In the genomic region with DNA sequence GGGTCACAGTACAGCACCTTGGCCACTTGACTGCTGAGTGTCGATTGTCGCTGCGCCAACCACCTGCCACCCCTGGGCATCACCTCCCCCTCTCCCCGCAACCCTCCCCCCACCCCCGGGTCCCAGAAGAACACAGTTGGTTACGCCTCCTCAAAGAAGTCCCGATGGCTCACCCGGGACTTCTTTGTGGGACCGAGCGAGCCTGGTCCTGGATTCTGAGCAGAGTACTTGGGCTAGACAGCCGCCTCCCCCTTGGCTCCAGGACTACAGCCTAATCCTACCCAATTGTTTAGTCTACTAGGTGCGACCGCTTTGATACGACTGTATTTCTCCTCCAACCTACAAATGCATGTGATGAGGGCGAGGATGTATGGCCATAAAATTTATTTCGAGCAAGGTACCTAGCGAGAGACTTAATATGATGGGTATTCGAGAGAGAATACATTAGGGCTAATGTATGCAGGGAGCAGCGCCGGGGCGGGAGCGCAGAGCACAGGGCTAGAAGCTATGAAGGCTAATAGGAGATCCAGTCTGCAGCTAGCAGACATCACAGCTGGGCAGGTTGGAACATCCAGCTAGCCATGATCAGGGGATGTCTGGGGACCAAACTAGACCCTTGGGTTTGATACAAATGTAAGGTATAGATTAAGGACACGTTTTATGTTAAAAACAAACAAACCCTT, we compare ENCODE assay signal across 25 mouse cellular contexts. TPM values are rescaled to one million over a fixed set of nuclear protein-coding genes. Genes with fewer than 3 reads are reported as not detected.
DNase-seq lines count a peak whose midpoint lies in the region; ATAC-seq and TF ChIP-seq lines count a peak whose summit lies in the region.
"Had no signal": no experiment of that assay in that cellular context is flagged by ENCODE, and none has a peak within 500 bp of the region (broad histone marks: within the 10 kb centered on the region; RNA-seq: fewer than 3 reads in every experiment).

No protein-coding gene starts in this region.

- H3K9ac ChIP-seq in neural tube, embryonic 11.5 days (ENCODE audit: low read length) = no peak overlapping the region
- no peak overlapping the region for H3K9ac ChIP-seq in hindbrain, embryonic 12.5 days
- H3K9ac ChIP-seq in midbrain, embryonic 12.5 days (replicated peaks) = no peak overlapping the region
- H3K9ac ChIP-seq in neural tube, embryonic 14.5 days (replicated peaks; ENCODE audit: low read depth, low read length) = no peak overlapping the region
- no peak overlapping the region for H3K9ac ChIP-seq in liver, postnatal 0 days (replicated peaks)
- H3K9ac ChIP-seq: liver, embryonic 12.5 days; lung, embryonic 15.5 days; stomach, embryonic 15.5 days had no signal

- peaks cover 74% of the 10 kb centered on the region for H3K27me3 ChIP-seq in neural tube, embryonic 11.5 days (ENCODE audit: control insufficient read depth, insufficient read depth, low read length)
- H3K27me3 ChIP-seq in hindbrain, embryonic 12.5 days = peaks cover 97% of the 10 kb centered on the region
- peaks cover 96% of the 10 kb centered on the region for H3K27me3 ChIP-seq in midbrain, embryonic 12.5 days
- peaks cover 62% of the 10 kb centered on the region for H3K27me3 ChIP-seq in neural tube, embryonic 14.5 days (ENCODE audit: control insufficient read depth, insufficient read depth, low read length)
- peaks cover 65% of the 10 kb centered on the region for H3K27me3 ChIP-seq in liver, postnatal 0 days (ENCODE audit: insufficient read depth, low read length)

- WGBS in neural tube, embryonic 11.5 days = 2% methylated on average over 23 of the region's 23 CpGs
- WGBS in hindbrain, embryonic 12.5 days = under 1% methylated on average over 23 of the region's 23 CpGs
- under 1% methylated on average over 23 of the region's 23 CpGs for whole genome bisulfite sequencing in midbrain, embryonic 12.5 days
- under 1% methylated on average over 23 of the region's 23 CpGs for WGBS in neural tube, embryonic 14.5 days
- WGBS in liver, postnatal 0 days (ENCODE audit: insufficient replicate concordance) = 6% methylated on average over 23 of the region's 23 CpGs

- no peak for TF ChIP-seq EP300 in liver, postnatal 0 days (IDR thresholded peaks at IDR 0.05; ENCODE audit: low read depth)

- ATAC-seq in neural tube, embryonic 11.5 days (ENCODE audit: insufficient read depth, low FRiP score, low TSS enrichment) = no peak
- ATAC-seq in hindbrain, embryonic 12.5 days (ENCODE audit: low FRiP score) = peak; percentile 63; the same call in 1 of the 2 replicates
- peak; percentile 44; the same call in 1 of the 2 replicates for ATAC-seq in midbrain, embryonic 12.5 days (ENCODE audit: low FRiP score, low read depth)
- ATAC-seq in neural tube, embryonic 14.5 days (ENCODE audit: low read depth) = peak; percentile 50; the same call in 1 of the 2 replicates
- no peak for ATAC-seq in liver, postnatal 0 days
- ATAC-seq: inflammation-experienced regulatory T-cells, adult 6 months; liver, embryonic 12.5 days had no signal

- no peaks in the 10 kb centered on the region for H3K36me3 ChIP-seq in neural tube, embryonic 11.5 days (ENCODE audit: control insufficient read depth, insufficient read depth, low read length)
- no peaks in the 10 kb centered on the region for H3K36me3 ChIP-seq in hindbrain, embryonic 12.5 days
- no peaks in the 10 kb centered on the region for H3K36me3 ChIP-seq in midbrain, embryonic 12.5 days
- no peaks in the 10 kb centered on the region for H3K36me3 ChIP-seq in neural tube, embryonic 14.5 days (ENCODE audit: control insufficient read depth, insufficient read depth, low read length)
- H3K36me3 ChIP-seq in liver, postnatal 0 days (replicated peaks; ENCODE audit: insufficient read depth, low read length) = no peaks in the 10 kb centered on the region
- H3K36me3 ChIP-seq: liver, embryonic 12.5 days; lung, embryonic 15.5 days; stomach, embryonic 15.5 days had no signal

- peak overlapping the region; percentile 15; the same call in 1 of the 2 replicates for H3K4me2 ChIP-seq in neural tube, embryonic 11.5 days (ENCODE audit: low read depth)
- H3K4me2 ChIP-seq in hindbrain, embryonic 12.5 days (replicated peaks) = peak overlapping the region; percentile 32
- H3K4me2 ChIP-seq in midbrain, embryonic 12.5 days (replicated peaks) = peak overlapping the region; percentile 43
- H3K4me2 ChIP-seq in neural tube, embryonic 14.5 days (ENCODE audit: low read depth, low read length) = peak overlapping the region; percentile 1; the same call in 1 of the 2 replicates
- H3K4me2 ChIP-seq in liver, postnatal 0 days (ENCODE audit: low read depth, low read length) = no peak overlapping the region
- H3K4me2 ChIP-seq: liver, embryonic 12.5 days; lung, embryonic 15.5 days; stomach, embryonic 15.5 days had no signal

- no peak overlapping the region for H3K4me3 ChIP-seq in neural tube, embryonic 11.5 days (ENCODE audit: low read depth, low read length)
- H3K4me3 ChIP-seq in hindbrain, embryonic 12.5 days = no peak overlapping the region
- peak overlapping the region; percentile 16 for H3K4me3 ChIP-seq in midbrain, embryonic 12.5 days
- no peak overlapping the region for H3K4me3 ChIP-seq in neural tube, embryonic 14.5 days (ENCODE audit: low read depth, low read length)
- no peak overlapping the region for H3K4me3 ChIP-seq in liver, postnatal 0 days (ENCODE audit: low read depth, low read length)
- H3K4me3 ChIP-seq: liver, embryonic 12.5 days; lung, embryonic 15.5 days; stomach, embryonic 15.5 days had no signal

- H3K9me3 ChIP-seq in neural tube, embryonic 11.5 days (ENCODE audit: control insufficient read depth, low read length) = no peaks in the 10 kb centered on the region
- H3K9me3 ChIP-seq in hindbrain, embryonic 12.5 days (replicated peaks) = no peaks in the 10 kb centered on the region
- H3K9me3 ChIP-seq in midbrain, embryonic 12.5 days = no peaks in the 10 kb centered on the region
- H3K9me3 ChIP-seq in neural tube, embryonic 14.5 days (ENCODE audit: control insufficient read depth, low read length) = no peaks in the 10 kb centered on the region
- no peaks in the 10 kb centered on the region for H3K9me3 ChIP-seq in liver, postnatal 0 days (ENCODE audit: low read length)
- H3K9me3 ChIP-seq: liver, embryonic 12.5 days; lung, embryonic 15.5 days; stomach, embryonic 15.5 days had no signal

- no peak for TF ChIP-seq CTCF in liver, postnatal 0 days (IDR thresholded peaks at IDR 0.05; ENCODE audit: low read depth)

- peaks cover 4% of the 10 kb centered on the region; the same call in 1 of the 2 replicates for H3K4me1 ChIP-seq in neural tube, embryonic 11.5 days (ENCODE audit: control insufficient read depth, insufficient read depth, low read length)
- peaks cover 7% of the 10 kb centered on the region; the same call in 1 of the 2 replicates for H3K4me1 ChIP-seq in hindbrain, embryonic 12.5 days
- peaks cover 7% of the 10 kb centered on the region; the same call in 1 of the 2 replicates for H3K4me1 ChIP-seq in midbrain, embryonic 12.5 days
- H3K4me1 ChIP-seq in neural tube, embryonic 14.5 days (ENCODE audit: control insufficient read depth, insufficient read depth, low read length) = no peaks in the 10 kb centered on the region
- H3K4me1 ChIP-seq in liver, postnatal 0 days (ENCODE audit: insufficient read depth) = no peaks in the 10 kb centered on the region
- H3K4me1 ChIP-seq: liver, embryonic 12.5 days; lung, embryonic 15.5 days; stomach, embryonic 15.5 days had no signal

- no peak overlapping the region for H3K27ac ChIP-seq in neural tube, embryonic 11.5 days (ENCODE audit: low read depth, low read length)
- no peak overlapping the region for H3K27ac ChIP-seq in hindbrain, embryonic 12.5 days
- no peak overlapping the region for H3K27ac ChIP-seq in midbrain, embryonic 12.5 days (replicated peaks)
- H3K27ac ChIP-seq in neural tube, embryonic 14.5 days (ENCODE audit: low read depth, low read length) = no peak overlapping the region
- no peak overlapping the region for H3K27ac ChIP-seq in liver, postnatal 0 days (ENCODE audit: low read depth)
- H3K27ac ChIP-seq: liver, embryonic 12.5 days; lung, embryonic 15.5 days; macrophage; stomach, embryonic 15.5 days had no signal

- DNase-seq in neural tube, embryonic 11.5 days (ENCODE audit: low spot score) = peak; percentile 31
- no peak for DNase-seq in neural tube, embryonic 10.5 days (ENCODE audit: extremely low spot score, low spot score)
- DNase-seq in liver, postnatal 0 days = no peak
- DNase-seq in adrenal gland, adult 2 months = no peak
- DNase-seq in kidney, postnatal 10 days = no peak
- DNase-seq: adrenal gland, postnatal 10 days; cerebellum, adult 8-10 months; gastrocnemius, postnatal 25 days; right cerebral cortex, adult 18-20 months; thymus, postnatal 14 days had no signal

RNA-seq across cellular contexts. Expression of a gene that starts 22.2 kb away (rescaled TPM):
- polyA plus RNA-seq in neural tube, embryonic 11.5 days (2014; fragmentation: Nextera tagmentation; extraction: Ambion mirVana) = 10.6 and 13.9 TPM in 2 replicates
- 8.6 and 9.7 TPM in 2 replicates for polyA plus RNA-seq in hindbrain, embryonic 12.5 days (2016; fragmentation: Nextera tagmentation; extraction: Ambion mirVana)
- 1.6 and 3.5 TPM in 2 replicates for polyA plus RNA-seq in midbrain, embryonic 12.5 days (2016; fragmentation: Nextera tagmentation; extraction: Ambion mirVana)
- 4.7 and 5.8 TPM in 2 replicates for polyA plus RNA-seq in neural tube, embryonic 14.5 days (2014; fragmentation: Nextera tagmentation; extraction: Ambion mirVana)
- polyA plus RNA-seq in liver, postnatal 0 days (2015; fragmentation: Nextera tagmentation; extraction: Ambion mirVana) = not detected in 2 replicates
- total RNA-seq in adrenal gland, adult 2 months (2021) = under 1 TPM in 1 of 2 experiments, not detected in 1; 0.10 TPM
- 0.02 TPM in 1 of 2 replicates, not detected in the other for polyA plus RNA-seq in adrenal gland, adult 2 months (2012; rRNA removed)
- total RNA-seq: adrenal gland, postnatal 10 days; gastrocnemius, postnatal 25 days; heart, adult 8-10 months; layer of hippocampus, adult 18-20 months; monocyte, adult 5-6 weeks had no signal
- polyA plus RNA-seq: cortical plate, adult 2 months; heart, postnatal 0 days; inflammation-experienced regulatory T-cells, adult 6 months; kidney, embryonic 16.5 days; limb, embryonic 11.5 days; liver, embryonic 12.5 days; lung, embryonic 15.5 days; macrophage had no signal

Comparison
In these comparisons a context has a peak if more than half of its experiments do, and no peak if none do; other contexts are left out.
1. ATAC-seq: peak in hindbrain, embryonic 12.5 days (single experiment), midbrain, embryonic 12.5 days (single experiment) and neural tube, embryonic 14.5 days (single experiment); none in neural tube, embryonic 11.5 days (single experiment) and liver, postnatal 0 days (single experiment).